Mouse (Mus musculus): ENCODE results near the gene Bloc1s6.

DNA sequence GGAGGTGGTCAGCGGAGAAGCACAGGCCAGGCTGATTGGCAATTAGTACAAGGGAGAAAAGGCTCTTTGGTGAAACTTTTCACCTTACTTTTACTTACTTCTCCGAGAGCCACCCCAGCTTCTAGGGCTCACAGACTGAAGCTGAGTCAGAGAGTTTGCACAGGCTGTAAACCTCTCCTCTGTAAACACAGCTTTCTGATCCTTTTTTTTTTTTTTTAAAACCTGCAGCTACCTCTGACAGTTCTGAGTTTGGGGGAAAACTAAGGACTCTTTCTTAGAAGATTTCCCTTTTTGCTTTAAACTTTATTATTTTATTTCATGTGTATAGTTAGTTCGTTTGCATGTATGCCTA is 27.5 kb downstream of the Bloc1s6 start:
- TF ChIP-seq CTCF (IDR thresholded peaks at IDR 0.05; ENCODE audit: insufficient read depth, low read depth, low read length) (no peak), POLR2A (IDR thresholded peaks at IDR 0.05; ENCODE audit: insufficient read depth, low read depth, low read length) (no peak)
